Mouse (Mus musculus): ENCODE results near the gene Reg3g. TPM values are rescaled to one million over a fixed set of nuclear protein-coding genes. Genes with fewer than 3 reads are reported as not detected.
"Not testable (repeated sequence)": the region's sequence is repeated elsewhere in the genome, so short reads cannot be mapped to it uniquely, and the experiment has no call there.

Reg3g gene
- polyA plus RNA-seq, 1 experiment from 2014 or later: 3.2 TPM

- Histone ChIP-seq H3K4me1 (ENCODE audit: control insufficient read depth, insufficient read depth, low read length) (0 out of 2 replicates have a peak, but pooled peaks cover 2% of the 10 kb centered on the region), H3K27ac (ENCODE audit: low read length) (no peak overlapping the region), H3K9me3 (ENCODE audit: control insufficient read depth, low read length) (no peaks in the 10 kb centered on the region), H3K27me3 (replicated peaks; ENCODE audit: control insufficient read depth, insufficient read depth, low read length) (no peaks in the 10 kb centered on the region), H3K4me2 (ENCODE audit: low read depth, low read length) (no peak overlapping the region), H3K9ac (ENCODE audit: low read depth, low read length) (no peak overlapping the region), H3K36me3 (ENCODE audit: control insufficient read depth, insufficient read depth, low read length) (no peaks in the 10 kb centered on the region), H3K4me3 (ENCODE audit: low read length) (no peak overlapping the region)
- no peak for ATAC-seq
- WGBS: 56% methylated on average over 3 of the region's 3 CpGs
These were observed 8.4 kb downstream of the Reg3g start for GRCm38 (mm10) chr6:78460191-78460825.

GRCm38 (mm10) chr6:78452804-78453203 lies 15.9 kb downstream of the Reg3g start:
- H3K9ac ChIP-seq (ENCODE audit: low read depth, low read length): no peak overlapping the region
- no peaks in the 10 kb centered on the region for H3K9me3 ChIP-seq (ENCODE audit: control insufficient read depth, low read length)
- no peak overlapping the region for H3K4me2 ChIP-seq (ENCODE audit: low read depth, low read length)
- H3K36me3 ChIP-seq (ENCODE audit: control insufficient read depth, insufficient read depth, low read length): no peaks in the 10 kb centered on the region
- 92% methylated on average over 2 of the region's 2 CpGs for WGBS
- no peaks in the 10 kb centered on the region for H3K27me3 ChIP-seq (replicated peaks; ENCODE audit: control insufficient read depth, insufficient read depth, low read length)
- no peaks in the 10 kb centered on the region for H3K4me1 ChIP-seq (ENCODE audit: control insufficient read depth, insufficient read depth, low read length)
- ATAC-seq: no peak
- no peak overlapping the region for H3K27ac ChIP-seq (ENCODE audit: low read length)
- no peak overlapping the region for H3K4me3 ChIP-seq (ENCODE audit: low read length)

GRCm38 (mm10) chr6:78448409-78448808 lies 20.3 kb downstream of the Reg3g start:
- no peak overlapping the region for H3K4me3 ChIP-seq (ENCODE audit: low read length)

GRCm38 (mm10) chr6:78447202-78447601 lies 21.5 kb downstream of the Reg3g start:
- H3K27ac ChIP-seq (ENCODE audit: low read length): no peak overlapping the region
- WGBS: 30% methylated on average over 1 of the region's 1 CpGs
- H3K4me1 ChIP-seq (ENCODE audit: control insufficient read depth, insufficient read depth, low read length): no peaks in the 10 kb centered on the region
- H3K27me3 ChIP-seq (replicated peaks; ENCODE audit: control insufficient read depth, insufficient read depth, low read length): no peaks in the 10 kb centered on the region
- H3K36me3 ChIP-seq (ENCODE audit: control insufficient read depth, insufficient read depth, low read length): no peaks in the 10 kb centered on the region
- H3K9me3 ChIP-seq (ENCODE audit: control insufficient read depth, low read length): no peaks in the 10 kb centered on the region
- H3K4me3 ChIP-seq (ENCODE audit: low read length): no peak overlapping the region
- no peak overlapping the region for H3K4me2 ChIP-seq (ENCODE audit: low read depth, low read length)
- no peak overlapping the region for H3K9ac ChIP-seq (ENCODE audit: low read depth, low read length)
- peak; percentile 85 for ATAC-seq

More at GRCm38 (mm10) chr6:78448409-78448808, 20.3 kb downstream of the Reg3g start:
- Histone ChIP-seq H3K27me3 (replicated peaks; ENCODE audit: control insufficient read depth, insufficient read depth, low read length) (no peaks in the 10 kb centered on the region), H3K4me1 (ENCODE audit: control insufficient read depth, insufficient read depth, low read length) (no peaks in the 10 kb centered on the region), H3K4me2 (ENCODE audit: low read depth, low read length) (no peak overlapping the region), H3K27ac (ENCODE audit: low read length) (no peak overlapping the region), H3K9ac (ENCODE audit: low read depth, low read length) (no peak overlapping the region), H3K36me3 (ENCODE audit: control insufficient read depth, insufficient read depth, low read length) (no peaks in the 10 kb centered on the region), H3K9me3 (ENCODE audit: control insufficient read depth, low read length) (no peaks in the 10 kb centered on the region)
- ATAC-seq: peak; percentile 74

GRCm38 (mm10) chr6:78425497-78425896 lies 43.2 kb downstream of the Reg3g start:
- Histone ChIP-seq H3K4me1 (ENCODE audit: control insufficient read depth, insufficient read depth, low read length) (no peaks in the 10 kb centered on the region), H3K27ac (ENCODE audit: low read length) (no peak overlapping the region), H3K4me2 (ENCODE audit: low read depth, low read length) (no peak overlapping the region), H3K27me3 (replicated peaks; ENCODE audit: control insufficient read depth, insufficient read depth, low read length) (no peaks in the 10 kb centered on the region), H3K9me3 (ENCODE audit: control insufficient read depth, low read length) (no peaks in the 10 kb centered on the region), H3K36me3 (ENCODE audit: control insufficient read depth, insufficient read depth, low read length) (no peaks in the 10 kb centered on the region), H3K9ac (ENCODE audit: low read depth, low read length) (no peak overlapping the region), H3K4me3 (ENCODE audit: low read length) (no peak overlapping the region)
- ATAC-seq: peak; percentile 80
- 65% methylated on average over 3 of the region's 3 CpGs for WGBS

- ATAC-seq; H3K4me3 ChIP-seq (ENCODE audit: low read length); H3K27ac ChIP-seq (ENCODE audit: low read length); H3K4me2 ChIP-seq (ENCODE audit: low read depth, low read length); H3K36me3 ChIP-seq (ENCODE audit: control insufficient read depth, insufficient read depth, low read length); H3K27me3 ChIP-seq (replicated peaks; ENCODE audit: control insufficient read depth, insufficient read depth, low read length); H3K4me1 ChIP-seq (ENCODE audit: control insufficient read depth, insufficient read depth, low read length); H3K9ac ChIP-seq (ENCODE audit: low read depth, low read length); H3K9me3 ChIP-seq (ENCODE audit: control insufficient read depth, low read length): not testable (repeated sequence)
These were observed 46.3 kb downstream of the Reg3g start, which contains the start of gene Reg1 for GRCm38 (mm10) chr6:78422411-78422810. Reg1 (plus strand) TSS chr6:78422711.

Other genes with a start within 250 kb of the Reg3g start
- gene Reg3b, start 98.2 kb downstream of the Reg3g start, polyA plus RNA-seq (2015; fragmentation: Nextera tagmentation; extraction: Ambion mirVana): 14.6 and 21.6 TPM in 2 replicates
- 1.1 and 1.9 TPM in 2 replicates for gene Reg3d, start 90.0 kb downstream of the Reg3g start, polyA plus RNA-seq (2015; fragmentation: Nextera tagmentation; extraction: Ambion mirVana)
- gene Reg3a, start 88.2 kb downstream of the Reg3g start, polyA plus RNA-seq (2015; fragmentation: Nextera tagmentation; extraction: Ambion mirVana): 0.16 TPM in 1 of 2 replicates, not detected in the other
- not detected in 2 replicates for gene Reg2, start 73.2 kb downstream of the Reg3g start, polyA plus RNA-seq (2015; fragmentation: Nextera tagmentation; extraction: Ambion mirVana)
- gene Reg1, start 46.2 kb downstream of the Reg3g start, polyA plus RNA-seq (2015; fragmentation: Nextera tagmentation; extraction: Ambion mirVana): 56.1 and 64.6 TPM in 2 replicates

Measured in intestine, embryonic 16.5 days (tissue).